Mouse (Mus musculus): ENCODE data around the gene Ptgr2. TPM values are rescaled to one million over a fixed set of nuclear protein-coding genes. Genes with fewer than 3 reads are reported as not detected.
A peak's percentile ranks its signal among the peaks of the same experiment; 100 is the strongest.
"Not testable (repeated sequence)": the region's sequence is repeated elsewhere in the genome, so short reads cannot be mapped to it uniquely, and the experiment has no call there.

Ptgr2 gene
- polyA plus RNA-seq, 1 experiment from 2014 or later = 30.4 TPM

- no peaks in the 10 kb centered on the region for H3K27me3 ChIP-seq (replicated peaks; ENCODE audit: control insufficient read depth, insufficient read depth, low read length)
- DNase-seq (ENCODE audit: low spot score) (peak; percentile 97), ATAC-seq (replicated peaks; ENCODE audit: low FRiP score, low TSS enrichment, low read depth) (peak; percentile 99)
- H3K4me1 ChIP-seq (replicated peaks; ENCODE audit: control insufficient read depth, insufficient read depth, low read length) = peaks cover 17% of the 10 kb centered on the region
- no peaks in the 10 kb centered on the region for H3K9me3 ChIP-seq (ENCODE audit: control insufficient read depth, low read length)
- H3K4me3 ChIP-seq (ENCODE audit: low read depth, low read length) = peak within 1 kb of the TSS; percentile 78
- H3K9ac ChIP-seq (ENCODE audit: low read length) = peak within 1 kb of the TSS; percentile 88
- H3K27ac ChIP-seq (ENCODE audit: low read depth) = peak within 1 kb of the TSS; percentile 96
- H3K4me2 ChIP-seq (ENCODE audit: low read length) = peak within 1 kb of the TSS; percentile 84
- WGBS = under 1% methylated on average over 77 of the region's 77 CpGs
- H3K36me3 ChIP-seq (ENCODE audit: control insufficient read depth, insufficient read depth, low read length) = 0 out of 2 replicates have a peak, but pooled peaks cover 4% of the 10 kb centered on the region
These were observed 31.9 kb downstream of the Ptgr2 start, which contains the start of gene Zfp410 for GRCm38 (mm10) chr12:84316721-84317621. Gene Zfp410, plus strand, starts transcription at chr12:84316852.

GRCm38 (mm10) chr12:84327111-84327512 lies 42.1 kb downstream of the Ptgr2 start:
- no peak overlapping the region for H3K4me3 ChIP-seq (ENCODE audit: low read depth, low read length)
- H3K9me3 ChIP-seq (ENCODE audit: control insufficient read depth, low read length) = no peaks in the 10 kb centered on the region
- H3K27ac ChIP-seq (ENCODE audit: low read depth) = no peak overlapping the region
- no peak overlapping the region for H3K4me2 ChIP-seq (ENCODE audit: low read length)
- no peak for DNase-seq (ENCODE audit: low spot score)
- H3K27me3 ChIP-seq (replicated peaks; ENCODE audit: control insufficient read depth, insufficient read depth, low read length) = no peaks in the 10 kb centered on the region
- ATAC-seq (replicated peaks; ENCODE audit: low FRiP score, low TSS enrichment, low read depth) = no peak
- WGBS = 59% methylated on average over 4 of the region's 4 CpGs
- H3K9ac ChIP-seq (ENCODE audit: low read length) = no peak overlapping the region
- H3K4me1 ChIP-seq (replicated peaks; ENCODE audit: control insufficient read depth, insufficient read depth, low read length) = no peaks in the 10 kb centered on the region
- H3K36me3 ChIP-seq (ENCODE audit: control insufficient read depth, insufficient read depth, low read length) = peaks cover 74% of the 10 kb centered on the region

- no peak for ATAC-seq (replicated peaks; ENCODE audit: low FRiP score, low TSS enrichment, low read depth)
- Histone ChIP-seq H3K9me3 (ENCODE audit: control insufficient read depth, low read length) (no peaks in the 10 kb centered on the region), H3K27ac (ENCODE audit: low read depth) (no peak overlapping the region), H3K4me2 (ENCODE audit: low read length) (no peak overlapping the region), H3K4me1 (replicated peaks; ENCODE audit: control insufficient read depth, insufficient read depth, low read length) (no peaks in the 10 kb centered on the region), H3K9ac (ENCODE audit: low read length) (no peak overlapping the region), H3K36me3 (ENCODE audit: control insufficient read depth, insufficient read depth, low read length) (peaks cover 86% of the 10 kb centered on the region), H3K27me3 (replicated peaks; ENCODE audit: control insufficient read depth, insufficient read depth, low read length) (no peaks in the 10 kb centered on the region), H3K4me3 (ENCODE audit: low read depth, low read length) (no peak overlapping the region)
- DNase-seq (ENCODE audit: low spot score) = no peak
- WGBS = 90% methylated on average over 11 of the region's 11 CpGs
These were observed 52.1 kb downstream of the Ptgr2 start for GRCm38 (mm10) chr12:84336963-84337625.

- Histone ChIP-seq H3K36me3 (ENCODE audit: control insufficient read depth, insufficient read depth, low read length) (peaks cover 42% of the 10 kb centered on the region), H3K9ac (ENCODE audit: low read length) (no peak overlapping the region), H3K27me3 (replicated peaks; ENCODE audit: control insufficient read depth, insufficient read depth, low read length) (no peaks in the 10 kb centered on the region), H3K4me2 (ENCODE audit: low read length) (no peak overlapping the region), H3K27ac (ENCODE audit: low read depth) (no peak overlapping the region), H3K4me1 (replicated peaks; ENCODE audit: control insufficient read depth, insufficient read depth, low read length) (no peaks in the 10 kb centered on the region), H3K9me3 (ENCODE audit: control insufficient read depth, low read length) (no peaks in the 10 kb centered on the region), H3K4me3 (ENCODE audit: low read depth, low read length) (no peak overlapping the region)
- DNase-seq (ENCODE audit: low spot score) = peak; percentile 60
- no peak for ATAC-seq (replicated peaks; ENCODE audit: low FRiP score, low TSS enrichment, low read depth)
- WGBS = 59% methylated on average over 2 of the region's 2 CpGs
These were observed 62.2 kb downstream of the Ptgr2 start for GRCm38 (mm10) chr12:84347192-84347591.

- H3K4me1 ChIP-seq (replicated peaks; ENCODE audit: control insufficient read depth, insufficient read depth, low read length) = peaks cover 13% of the 10 kb centered on the region
- H3K27me3 ChIP-seq (replicated peaks; ENCODE audit: control insufficient read depth, insufficient read depth, low read length); H3K9me3 ChIP-seq (ENCODE audit: control insufficient read depth, low read length); H3K27ac ChIP-seq (ENCODE audit: low read depth); H3K4me2 ChIP-seq (ENCODE audit: low read length); H3K9ac ChIP-seq (ENCODE audit: low read length); DNase-seq (ENCODE audit: low spot score); H3K4me3 ChIP-seq (ENCODE audit: low read depth, low read length); ATAC-seq (replicated peaks; ENCODE audit: low FRiP score, low TSS enrichment, low read depth); H3K36me3 ChIP-seq (ENCODE audit: control insufficient read depth, insufficient read depth, low read length): not testable (repeated sequence)
- 87% methylated on average over 2 of the region's 2 CpGs for WGBS
These were observed 73.7 kb downstream of the Ptgr2 start for GRCm38 (mm10) chr12:84358699-84359098.

- Histone ChIP-seq H3K27me3 (replicated peaks; ENCODE audit: control insufficient read depth, insufficient read depth, low read length) (no peaks in the 10 kb centered on the region), H3K4me1 (replicated peaks; ENCODE audit: control insufficient read depth, insufficient read depth, low read length) (peaks cover 13% of the 10 kb centered on the region), H3K27ac (ENCODE audit: low read depth) (no peak within 1 kb of the TSS), H3K36me3 (ENCODE audit: control insufficient read depth, insufficient read depth, low read length) (peaks cover 1% of the 10 kb centered on the region; the same call in 1 of the 2 replicates), H3K9me3 (ENCODE audit: control insufficient read depth, low read length) (no peaks in the 10 kb centered on the region), H3K9ac (ENCODE audit: low read length) (peak within 1 kb of the TSS; percentile 79), H3K4me3 (ENCODE audit: low read depth, low read length) (peak within 1 kb of the TSS; percentile 100), H3K4me2 (ENCODE audit: low read length) (peak within 1 kb of the TSS; percentile 85)
- DNase-seq (ENCODE audit: low spot score) (peak; percentile 96), ATAC-seq (replicated peaks; ENCODE audit: low FRiP score, low TSS enrichment, low read depth) (peak; percentile 99)
- under 1% methylated on average over 51 of the region's 51 CpGs for WGBS
These were observed 76.8 kb downstream of the Ptgr2 start, which contains the start of the genes Coq6 and Fam161b for GRCm38 (mm10) chr12:84361555-84362489. Gene Coq6, plus strand, starts transcription at chr12:84361657. Gene Fam161b, minus strand, starts transcription at chr12:84361833.

GRCm38 (mm10) chr12:84362872-84363271 lies 77.8 kb downstream of the Ptgr2 start:
- H3K36me3 ChIP-seq (ENCODE audit: control insufficient read depth, insufficient read depth, low read length) = peaks cover 11% of the 10 kb centered on the region; the same call in 1 of the 2 replicates
- ATAC-seq (replicated peaks; ENCODE audit: low FRiP score, low TSS enrichment, low read depth) (no peak), DNase-seq (ENCODE audit: low spot score) (no peak)
- H3K27ac ChIP-seq (ENCODE audit: low read depth) = no peak overlapping the region
- WGBS = 31% methylated on average over 2 of the region's 2 CpGs
- H3K9ac ChIP-seq (ENCODE audit: low read length) = peak overlapping the region; percentile 79; the same call in 1 of the 2 replicates
- H3K9me3 ChIP-seq (ENCODE audit: control insufficient read depth, low read length) = no peaks in the 10 kb centered on the region
- peaks cover 13% of the 10 kb centered on the region for H3K4me1 ChIP-seq (replicated peaks; ENCODE audit: control insufficient read depth, insufficient read depth, low read length)
- H3K4me2 ChIP-seq (ENCODE audit: low read length) = peak overlapping the region; percentile 85
- H3K4me3 ChIP-seq (ENCODE audit: low read depth, low read length) = peak overlapping the region; percentile 100
- no peaks in the 10 kb centered on the region for H3K27me3 ChIP-seq (replicated peaks; ENCODE audit: control insufficient read depth, insufficient read depth, low read length)

- no peaks in the 10 kb centered on the region for H3K9me3 ChIP-seq (ENCODE audit: control insufficient read depth, low read length)
- no peak overlapping the region for H3K9ac ChIP-seq (ENCODE audit: low read length)
- no peaks in the 10 kb centered on the region for H3K27me3 ChIP-seq (replicated peaks; ENCODE audit: control insufficient read depth, insufficient read depth, low read length)
- no peak overlapping the region for H3K4me3 ChIP-seq (ENCODE audit: low read depth, low read length)
- peaks cover 13% of the 10 kb centered on the region for H3K4me1 ChIP-seq (replicated peaks; ENCODE audit: control insufficient read depth, insufficient read depth, low read length)
- ATAC-seq (replicated peaks; ENCODE audit: low FRiP score, low TSS enrichment, low read depth) (no peak), DNase-seq (ENCODE audit: low spot score) (no peak)
- 84% methylated on average over 9 of the region's 9 CpGs for WGBS
- H3K27ac ChIP-seq (ENCODE audit: low read depth) = no peak overlapping the region
- H3K4me2 ChIP-seq (ENCODE audit: low read length) = no peak overlapping the region
- H3K36me3 ChIP-seq (ENCODE audit: control insufficient read depth, insufficient read depth, low read length) = peaks cover 24% of the 10 kb centered on the region
These were observed 79.3 kb downstream of the Ptgr2 start for GRCm38 (mm10) chr12:84364291-84364690.

Measured in intestine, embryonic 14.5 days (tissue).